Mouse (Mus musculus): ENCODE results near the gene Apoa4.
A peak's percentile ranks its signal among the peaks of the same experiment; 100 is the strongest.

Apoa4 gene

DNA sequence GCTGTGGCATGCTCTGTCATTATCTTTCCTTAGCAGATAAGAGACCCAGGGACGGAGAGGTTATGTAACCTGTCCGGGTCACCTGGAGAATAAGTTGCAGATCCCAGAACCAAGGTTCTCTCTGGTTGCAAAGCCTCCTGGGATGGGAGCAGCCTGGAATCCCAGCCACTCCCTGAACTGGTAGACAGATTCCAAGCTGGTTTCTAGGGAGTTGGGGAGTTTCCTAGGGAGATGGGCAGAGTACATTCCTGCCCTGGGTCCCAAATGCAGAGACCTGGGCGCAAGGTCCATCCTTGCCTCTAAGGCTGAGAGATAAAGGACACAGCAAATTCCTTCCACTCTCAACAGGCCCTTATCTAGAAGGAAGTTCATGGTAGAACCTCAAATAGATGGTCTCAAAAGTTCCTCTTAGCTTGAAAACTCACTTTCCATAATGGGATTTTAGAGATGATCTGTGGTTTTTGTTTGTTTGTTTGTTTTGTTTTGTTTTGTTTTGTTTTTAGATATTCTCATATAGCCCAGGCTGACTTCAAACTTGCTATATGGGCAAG, 13.4 kb upstream of the Apoa4 start:
- DNase-seq = no peak

GRCm38 (mm10) chr9:46228491-46228890, 12.0 kb upstream of the Apoa4 start, which contains the start of gene Apoa1:
TSS of gene Apoa1 (plus strand) at chr9:46228580.
- DNase-seq = no peak

GRCm38 (mm10) chr9:46229573-46230449, 10.7 kb upstream of the Apoa4 start:
- peak; percentile 89 to 93 for DNase-seq

DNA sequence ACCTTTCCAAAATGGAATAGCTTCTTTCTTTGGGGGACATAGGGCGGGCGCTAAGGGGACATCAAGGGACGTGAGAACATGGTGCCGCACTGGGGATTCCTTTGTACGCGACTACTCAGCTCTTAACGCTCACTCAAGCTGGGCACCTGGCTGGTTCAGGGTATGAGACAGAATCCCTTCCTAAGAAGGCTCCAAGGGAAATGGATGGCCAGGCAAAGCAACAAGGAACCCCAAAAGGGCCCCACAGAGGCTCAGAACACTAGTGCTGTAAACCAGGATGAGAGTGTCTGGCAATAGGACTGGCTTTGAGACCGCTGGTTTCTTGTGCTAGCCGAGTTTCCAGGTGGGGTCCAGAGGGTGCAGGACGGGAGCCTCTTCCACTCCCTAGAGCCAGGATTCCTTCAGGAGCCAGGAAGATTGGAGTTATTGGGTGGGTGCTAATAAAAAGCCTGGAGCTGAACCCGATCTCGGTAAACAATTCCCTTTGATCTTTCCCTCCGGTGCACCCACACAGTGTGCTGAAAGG, 10.0 kb upstream of the Apoa4 start:
- no peak for DNase-seq

- no peak for DNase-seq
Measured at GRCm38 (mm10) chr9:46235196-46235595, 5.3 kb upstream of the Apoa4 start.

GRCm38 (mm10) chr9:46235596-46235648, 5.1 kb upstream of the Apoa4 start, which contains the start of gene Apoc3:
TSS of gene Apoc3 (minus strand) at chr9:46235636.
- DNase-seq = no peak

GRCm38 (mm10) chr9:46235649-46236048, 4.8 kb upstream of the Apoa4 start:
- no peak for DNase-seq

GRCm38 (mm10) chr9:46238850-46239249, 1.6 kb upstream of the Apoa4 start:
- DNase-seq = no peak

GRCm38 (mm10) chr9:46241818-46242217, 1.3 kb downstream of the Apoa4 start:
- no peak for DNase-seq

DNA sequence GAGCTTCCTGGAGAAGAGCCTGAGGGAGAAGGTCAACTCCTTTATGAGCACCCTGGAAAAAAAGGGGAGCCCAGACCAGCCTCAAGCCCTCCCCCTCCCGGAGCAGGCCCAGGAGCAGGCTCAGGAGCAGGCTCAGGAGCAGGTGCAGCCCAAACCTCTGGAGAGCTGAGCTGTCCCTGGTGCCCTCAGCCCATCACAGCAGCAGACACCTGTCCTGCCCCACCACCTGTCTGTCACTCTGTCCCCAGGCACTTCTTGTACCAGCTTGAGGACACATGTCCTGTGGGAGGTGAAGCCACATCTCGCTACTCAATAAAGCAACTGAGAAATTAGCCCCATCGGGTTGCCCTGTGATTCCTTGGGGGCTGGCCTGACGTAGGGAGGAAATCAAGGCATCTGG, 2.6 kb downstream of the Apoa4 start:
- DNase-seq = no peak

DNA sequence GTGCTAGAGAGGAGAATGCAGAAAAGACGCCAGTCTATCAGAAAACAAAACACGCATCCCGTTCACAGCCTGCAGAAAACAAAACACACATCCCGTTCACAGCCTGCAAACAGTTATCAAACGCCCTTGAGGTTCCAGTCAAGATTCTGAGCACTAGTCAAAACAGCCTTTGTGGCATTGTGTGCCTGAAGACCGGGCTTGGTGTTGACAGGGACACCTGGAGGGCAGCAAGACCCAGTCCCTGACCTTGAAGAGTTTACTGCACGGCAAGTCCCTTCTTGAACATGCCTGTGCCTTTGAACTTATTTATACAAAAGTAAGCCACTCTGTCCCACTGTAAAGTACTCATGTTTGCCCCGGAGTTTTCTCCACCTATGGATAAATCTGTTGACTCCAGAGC, 3.1 kb downstream of the Apoa4 start:
- no peak for DNase-seq

DNA sequence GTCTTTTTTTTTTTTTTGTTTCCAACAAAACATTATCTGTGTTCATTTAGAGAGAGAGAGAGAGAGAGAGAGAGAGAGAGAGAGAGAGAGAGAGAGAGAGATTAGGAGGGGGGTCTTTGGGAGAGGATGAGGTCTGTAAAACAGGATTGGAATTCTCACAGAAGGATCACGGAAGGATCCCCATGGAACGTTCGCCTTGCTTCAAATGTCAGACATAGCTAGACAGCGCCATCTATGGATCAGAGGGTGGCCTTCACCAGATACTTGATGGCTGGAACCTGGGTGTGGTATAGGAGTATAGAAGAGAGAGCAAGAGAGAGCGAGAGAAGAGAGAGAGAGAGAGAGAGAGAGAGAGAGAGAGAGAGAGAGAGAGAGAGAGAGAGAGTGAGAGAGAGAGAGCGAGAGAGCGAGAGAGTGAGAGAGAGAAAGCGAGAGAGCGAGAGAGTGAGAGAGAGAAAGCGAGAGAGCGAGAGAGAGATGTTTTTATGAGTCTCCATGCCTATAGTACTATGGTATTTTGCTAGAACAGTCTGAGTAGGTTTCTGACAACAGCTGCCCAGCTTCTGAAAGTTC, 6.3 kb downstream of the Apoa4 start:
- peak; percentile 85 to 89 for DNase-seq

DNA sequence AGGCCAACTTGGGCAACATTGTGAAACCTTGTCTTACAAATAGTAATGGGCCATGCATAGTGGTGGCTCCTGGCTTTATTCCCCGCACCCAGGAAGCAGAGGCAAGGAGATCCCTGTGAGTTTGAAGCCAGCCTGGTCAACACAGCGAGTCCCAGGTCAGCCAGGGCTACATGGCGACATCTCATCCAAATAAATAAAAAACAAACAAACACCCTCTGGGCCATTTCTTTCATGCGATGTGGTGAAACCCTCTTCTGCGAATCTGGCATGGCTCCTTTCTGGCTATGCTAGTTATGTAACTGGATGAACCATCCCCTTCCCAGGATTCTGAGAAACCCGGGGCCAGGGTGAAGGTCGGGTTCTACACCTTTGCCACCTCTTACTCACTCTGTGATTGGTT, 15.7 kb downstream of the Apoa4 start:
- DNase-seq = no peak

- no peak for DNase-seq
Measured at GRCm38 (mm10) chr9:46256658-46257385, 16.3 kb downstream of the Apoa4 start.

- DNase-seq = no peak
Measured at GRCm38 (mm10) chr9:46257546-46257945, 17.1 kb downstream of the Apoa4 start.

GRCm38 (mm10) chr9:46259111-46259510, 18.6 kb downstream of the Apoa4 start:
- DNase-seq = no peak

- DNase-seq = no peak
Measured at GRCm38 (mm10) chr9:46261131-46261530, 20.6 kb downstream of the Apoa4 start.

- DNase-seq = no peak
Measured at GRCm38 (mm10) chr9:46268343-46268873, 27.9 kb downstream of the Apoa4 start, which contains the start of gene Apoa5. TSS of gene Apoa5 (plus strand) at chr9:46268633.

- no peak for DNase-seq
Measured at GRCm38 (mm10) chr9:46269125-46269524, 28.6 kb downstream of the Apoa4 start.

DNA sequence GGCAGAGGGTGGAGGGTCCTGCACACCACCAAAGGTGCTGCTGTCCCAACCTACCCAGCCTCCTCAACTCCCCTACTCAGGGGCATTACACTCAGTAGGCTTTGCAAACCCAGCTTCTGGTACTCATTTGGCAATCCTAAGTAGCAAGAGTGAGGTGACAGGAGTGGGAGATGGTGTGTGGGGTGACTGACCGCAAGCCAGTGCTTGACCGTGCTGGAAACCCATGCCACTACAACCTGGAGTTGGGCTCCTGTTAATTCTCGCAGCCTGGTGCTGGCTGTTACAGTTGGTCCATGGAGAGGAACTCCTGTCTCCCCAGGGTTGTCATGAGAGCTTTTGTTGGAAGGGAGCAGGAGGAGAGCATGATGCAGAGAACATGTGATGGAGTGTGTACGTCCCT, 30.3 kb downstream of the Apoa4 start:
- DNase-seq = no peak

- DNase-seq = no peak
Measured at GRCm38 (mm10) chr9:46272070-46272469, 31.6 kb downstream of the Apoa4 start.

DNA sequence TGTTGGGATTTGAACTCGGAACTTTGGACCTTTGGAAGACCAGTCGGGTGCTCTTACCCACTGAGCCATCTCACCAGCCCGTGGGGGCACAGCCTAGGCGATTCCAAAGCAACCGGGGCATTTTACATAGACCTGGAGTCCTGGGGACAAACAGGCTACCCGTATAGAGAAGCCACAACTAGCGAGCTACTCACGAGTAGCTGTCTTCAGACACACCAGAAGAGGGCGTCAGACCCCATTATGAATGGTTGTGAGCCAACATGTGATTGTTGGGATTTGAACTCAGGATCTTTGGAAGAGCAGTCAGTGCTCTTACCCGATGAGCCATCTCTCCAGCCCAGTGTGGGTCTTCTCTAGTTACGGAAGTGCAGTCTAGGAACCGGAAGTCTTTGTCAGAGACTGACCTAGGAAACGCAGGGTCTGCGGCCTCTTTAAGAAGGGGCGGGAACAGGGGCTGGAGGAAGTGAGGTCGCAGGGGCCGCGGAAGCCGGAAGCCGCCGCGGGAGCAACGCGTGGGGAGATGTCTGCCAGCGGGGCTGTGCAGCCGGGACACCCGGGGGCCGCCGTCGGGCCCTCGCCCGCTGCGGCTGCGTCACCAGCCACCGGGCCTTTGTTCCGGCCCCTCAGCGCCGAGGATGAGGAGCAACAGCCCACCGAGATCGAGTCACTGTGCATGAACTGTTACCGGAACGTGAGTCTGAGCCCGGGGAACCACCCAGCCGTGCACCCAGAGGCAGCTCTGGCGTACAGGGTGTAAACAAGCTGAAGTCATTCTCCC, 32.4 kb downstream of the Apoa4 start, which contains the start of gene Zpr1:
Gene Zpr1 (plus strand): TSS at position 388 of the 778 bp plus-strand sequence.
- DNase-seq = peak; percentile 89 to 91
